Mouse (Mus musculus) megakaryocyte-erythroid progenitor cell, adult 5 weeks (primary cell): ENCODE data around the gene Pml. TPM values are rescaled to one million over a fixed set of nuclear protein-coding genes. Genes with fewer than 3 reads are reported as not detected.

Source experiments
- polyA plus RNA-seq: library from polyadenylated mRNA; stranded (reverse); fragments of >175 nt; gene quantifications from 2 replicates; pipeline ENCODE4 v1.2.3, GENCODE M21; 2012

The Pml gene
- 150 and 177 TPM in 2 replicates for polyA plus RNA-seq

GRCm38 (mm10) chr9:58249592-58250192, at the start of gene Pml:
TSS of gene Pml (minus strand) at chr9:58249786.

GRCm38 (mm10) chr9:58253033-58253804, 3.6 kb upstream of the Pml start, which contains the start of gene Stoml1:
TSS of gene Stoml1 (plus strand) at chr9:58253164.

GRCm38 (mm10) chr9:58203516-58204447, 45.8 kb downstream of the Pml start, which contains the start of the genes Islr and Islr2:
TSS of gene Islr (minus strand) at chr9:58204306.
TSS of gene Islr2 (minus strand) at chr9:58204319.

Other genes with a start within 250 kb of the Pml start
- gene Cyp11a1, start 243.4 kb downstream of the Pml start, polyA plus RNA-seq, result 0.49 and 0.76 TPM in 2 replicates
- gene Stra6, start 186.0 kb downstream of the Pml start, polyA plus RNA-seq, result not detected in 2 replicates
- gene Ccdc33, start 131.0 kb downstream of the Pml start, polyA plus RNA-seq, result not detected in 2 replicates
- 0.07 and 0.44 TPM in 2 replicates for gene Islr, start 45.5 kb downstream of the Pml start, polyA plus RNA-seq
- gene Islr2, start 45.5 kb downstream of the Pml start, polyA plus RNA-seq, result 0.22 and 0.34 TPM in 2 replicates
- gene Stoml1, start 3.4 kb upstream of the Pml start, polyA plus RNA-seq, result 6.7 and 7.1 TPM in 2 replicates
- 0.10 TPM in 1 of 2 replicates, not detected in the other for gene Loxl1, start 63.4 kb upstream of the Pml start, polyA plus RNA-seq
- gene Tbc1d21, start 120.7 kb upstream of the Pml start, polyA plus RNA-seq, result not detected in 2 replicates
- 0.20 TPM in 1 of 2 replicates, not detected in the other for gene Insyn1, start 238.8 kb upstream of the Pml start, polyA plus RNA-seq